Mouse (Mus musculus) liver, adult 2 months (tissue): ENCODE data around the gene Med26.

Experiments
- CTCF ChIP-seq: fragments of 200-500 bp; IDR thresholded peaks from 2 replicates; pipeline ENCODE4 v1.5.1; 2011; ENCODE audit warnings: low read depth, low read length, control low read depth
- POLR2A ChIP-seq: fragments of 200-500 bp; IDR thresholded peaks from 2 replicates; pipeline ENCODE4 v1.6.1; 2011; ENCODE audit warnings: low read length, control low read depth; ENCODE audit not compliant: insufficient read depth; ENCODE audit errors: extremely low read depth

GRCm38 (mm10) chr8:72512648-72513047 is 35.4 kb downstream of the Med26 start:
- no peak for TF ChIP-seq CTCF
- TF ChIP-seq POLR2A = no peak
